Mouse (Mus musculus): ENCODE data around the gene Pak3. TPM values are rescaled to one million over a fixed set of nuclear protein-coding genes. Genes with fewer than 3 reads are reported as not detected.

Gene Pak3
- total RNA-seq, 2 experiments from 2014 or later = 23.2 to 30.2 TPM

GRCm38 (mm10) chrX:143664221-143665150, 146.1 kb downstream of the Pak3 start:
- DNase-seq (ENCODE audit: low spot score in 2 of 2) = peak in 1 of 2 experiments; percentile 27

DNA sequence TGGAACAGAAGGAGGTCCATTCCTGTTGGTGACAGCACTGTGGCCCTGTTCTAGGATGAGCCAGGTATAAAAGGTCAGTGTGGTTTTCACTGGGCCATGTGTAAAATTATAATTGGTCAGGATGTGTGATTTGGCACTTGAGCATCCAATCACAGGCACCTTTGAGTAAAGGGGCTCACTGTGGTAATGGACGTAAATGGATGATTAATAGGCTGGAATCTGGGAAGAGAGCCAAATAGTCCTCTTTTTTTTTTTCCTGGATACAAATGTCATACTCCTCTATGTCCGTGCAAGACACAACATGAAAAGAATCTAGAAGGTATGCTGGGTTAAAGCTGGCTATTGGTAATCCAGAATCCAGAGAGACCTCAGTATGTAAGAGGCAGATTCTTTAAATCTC, 147.4 kb downstream of the Pak3 start:
- no peak for DNase-seq (ENCODE audit: low spot score in 2 of 2)

GRCm38 (mm10) chrX:143666991-143667390, 148.6 kb downstream of the Pak3 start:
- no peak for DNase-seq (ENCODE audit: low spot score in 2 of 2)

DNA sequence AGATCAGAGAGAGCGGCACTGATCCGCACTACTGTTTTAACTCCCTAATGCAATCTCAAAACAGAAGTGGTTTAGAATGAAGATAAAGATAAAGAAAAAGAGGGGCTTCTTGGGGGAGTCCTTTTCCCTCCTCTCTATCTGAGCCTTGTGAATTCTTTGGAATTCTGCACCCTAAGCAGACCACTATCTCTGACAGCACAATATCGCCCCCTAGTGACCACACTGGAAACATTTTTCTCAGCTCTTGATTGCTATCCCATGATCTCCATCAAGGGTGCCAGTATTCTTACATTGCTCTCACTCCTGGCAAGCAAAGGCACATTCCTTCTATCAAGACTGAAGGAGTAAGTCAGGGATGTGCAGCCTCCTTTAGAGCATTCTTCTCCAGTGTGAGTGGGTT, 149.9 kb downstream of the Pak3 start:
- DNase-seq (ENCODE audit: low spot score in 2 of 2) = peak; percentile 30 to 42

DNA sequence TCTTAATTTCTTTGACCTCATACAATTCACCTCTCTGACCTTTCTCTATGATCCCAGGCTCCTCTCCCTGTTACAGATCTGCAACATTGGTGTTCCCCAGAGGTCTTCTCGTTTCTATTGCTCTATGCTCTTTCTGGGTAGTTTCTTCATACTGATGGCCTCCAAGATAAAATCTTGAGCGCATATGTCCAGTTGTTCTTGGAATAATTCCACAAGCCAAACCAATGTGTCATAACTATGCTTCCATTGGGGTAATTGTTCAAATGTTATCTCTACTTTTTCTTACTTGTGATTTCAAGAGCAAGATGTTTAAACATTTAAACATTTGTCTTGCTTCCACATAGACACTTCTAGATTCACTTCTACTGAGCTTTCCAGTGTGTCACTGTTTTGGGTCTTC, 160.2 kb downstream of the Pak3 start:
- no peak for DNase-seq (ENCODE audit: low spot score in 2 of 2)

DNA sequence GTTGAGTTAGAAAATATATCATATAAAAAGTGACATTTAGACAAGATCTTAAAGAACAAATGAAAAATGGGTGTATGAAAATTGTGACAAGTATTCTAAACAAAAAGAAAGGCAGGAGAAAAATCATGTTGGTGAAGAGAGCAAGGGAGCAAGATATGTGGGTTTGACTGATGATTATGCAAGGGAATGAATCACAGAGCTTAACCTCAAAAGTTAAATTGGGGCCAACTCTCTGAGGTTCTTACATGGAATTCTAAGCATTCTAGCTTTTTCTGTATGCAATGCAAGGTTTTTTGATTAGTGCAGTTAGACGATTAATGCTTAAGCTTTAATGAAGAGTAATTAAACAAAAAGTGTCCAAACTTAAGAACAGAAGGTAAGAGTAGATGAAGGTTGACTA, 203.9 kb downstream of the Pak3 start:
- no peak for DNase-seq (ENCODE audit: low spot score in 2 of 2)

DNA sequence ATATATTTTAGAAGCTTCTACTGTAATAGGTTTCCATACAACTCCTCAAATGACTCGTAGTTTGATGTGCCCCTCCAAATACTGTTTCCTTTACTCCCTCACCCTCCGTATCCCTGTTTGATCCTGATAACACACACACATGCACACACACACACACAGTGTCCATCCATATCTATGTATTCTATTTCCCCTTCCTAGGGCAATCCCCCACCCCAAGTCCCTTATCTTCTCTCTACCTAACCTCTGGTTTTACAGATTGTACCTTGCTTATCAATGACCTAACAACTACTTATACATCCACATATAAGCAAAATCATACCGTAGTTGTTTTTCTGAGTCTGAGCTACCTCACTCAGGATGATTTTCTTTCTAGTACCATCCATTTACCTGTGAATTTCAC, 207.0 kb downstream of the Pak3 start:
- no peak for DNase-seq (ENCODE audit: low spot score in 2 of 2)

- DNase-seq (ENCODE audit: low spot score in 2 of 2) = no peak
Observed at GRCm38 (mm10) chrX:143736035-143736434, 217.6 kb downstream of the Pak3 start.

- no peak for DNase-seq (ENCODE audit: low spot score in 2 of 2)
Observed at GRCm38 (mm10) chrX:143739171-143739570, 220.8 kb downstream of the Pak3 start.

DNA sequence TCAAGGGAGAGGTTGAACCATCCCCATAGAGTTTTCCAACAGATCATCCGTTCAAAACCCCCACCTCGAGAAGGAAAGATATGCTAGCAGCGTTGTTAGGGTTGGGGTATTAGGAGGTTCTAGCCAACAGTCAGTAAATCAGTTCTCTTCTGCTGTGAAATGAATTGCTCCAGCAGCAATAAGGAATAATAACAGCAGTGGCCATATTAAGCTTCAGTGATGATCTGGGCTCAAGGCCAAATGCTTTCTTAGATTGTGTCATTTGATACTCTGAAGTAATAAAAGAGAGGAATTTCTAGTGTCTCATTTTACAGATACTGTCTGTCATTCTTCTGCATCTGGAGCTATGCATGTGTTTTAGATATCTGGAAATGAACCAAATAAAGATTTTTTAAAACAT, 244.2 kb downstream of the Pak3 start:
- DNase-seq (ENCODE audit: low spot score in 2 of 2) = no peak

DNA sequence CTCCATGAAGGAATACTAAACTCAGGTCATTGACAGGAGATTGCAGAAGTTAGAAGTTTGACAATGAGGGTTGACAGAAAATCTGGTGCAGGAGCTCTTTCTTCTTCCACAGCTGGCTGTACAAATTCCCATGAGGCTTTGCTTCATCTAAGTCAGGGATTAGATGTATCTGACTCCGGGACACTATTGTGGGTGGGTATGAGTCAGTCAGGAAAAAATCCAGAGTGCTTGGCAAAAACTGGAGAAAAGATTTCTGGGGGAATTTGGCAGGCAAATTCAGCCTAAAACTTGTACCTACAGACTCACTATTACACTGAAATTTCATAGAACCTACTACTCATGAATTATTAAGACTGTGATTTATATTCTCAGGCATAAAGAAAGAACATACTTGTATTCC, 297.6 kb downstream of the Pak3 start:
- no peak for DNase-seq (ENCODE audit: low spot score in 2 of 2)

GRCm38 (mm10) chrX:143818961-143819360, 300.6 kb downstream of the Pak3 start:
- no peak for DNase-seq (ENCODE audit: low spot score in 2 of 2)

GRCm38 (mm10) chrX:143826521-143826920, 308.1 kb downstream of the Pak3 start:
- DNase-seq (ENCODE audit: low spot score in 2 of 2) = no peak

DNA sequence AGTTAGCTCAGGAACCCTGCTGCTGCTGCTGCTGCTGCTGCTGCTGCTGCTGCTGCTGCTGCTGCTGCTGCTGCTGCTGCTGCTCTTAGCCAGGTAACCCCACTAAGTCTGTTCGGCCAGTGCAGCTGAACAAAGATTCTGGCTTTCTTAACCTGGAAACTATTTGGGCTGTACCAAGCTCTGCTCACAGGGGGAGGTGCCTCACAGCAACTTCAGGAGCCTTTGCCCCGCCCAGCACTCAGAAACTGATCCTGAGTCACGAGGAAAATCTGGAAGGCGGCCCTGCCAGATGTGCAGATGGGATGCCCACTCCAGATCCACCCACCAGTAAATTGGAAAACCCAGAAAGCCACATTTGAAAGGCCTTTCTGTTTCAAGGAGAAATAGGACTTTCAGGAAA, 308.8 kb downstream of the Pak3 start, which contains the start of gene Capn6:
Gene Capn6, minus strand, starts transcription at position 203 of the 400 bp plus-strand sequence.
- no peak for DNase-seq (ENCODE audit: low spot score in 2 of 2)

DNA sequence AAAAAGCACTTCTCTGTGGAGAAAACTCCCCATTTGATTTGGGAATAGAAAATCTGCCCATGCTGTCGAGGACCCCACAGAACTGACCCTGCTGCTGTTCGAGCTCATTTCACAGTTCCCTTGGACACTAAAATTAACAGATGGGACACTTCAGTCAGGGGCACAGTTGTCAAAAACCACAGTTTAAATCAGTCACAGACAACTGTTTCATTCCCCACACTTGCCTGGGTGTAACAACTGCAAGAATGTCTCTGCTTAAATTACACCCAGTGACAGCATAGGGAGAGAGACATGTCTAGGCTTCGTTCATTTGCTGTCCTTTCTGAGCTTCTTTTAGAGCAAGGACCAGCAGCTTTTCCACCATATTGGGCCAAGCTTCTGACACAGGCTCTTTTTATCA, 328.2 kb downstream of the Pak3 start:
- DNase-seq (ENCODE audit: low spot score in 2 of 2) = no peak

Small RNA genes within 50 kb of the gene (microRNA-seq; reads per million reads assigned to microRNA genes)
- gene Gm47298 (ENCODE audit: borderline number of aligned reads in 2 of 2) = 0 reads per million in 2 experiments

Other genes starting within 250 kb of the Pak3 start
- 1 to 10 TPM; 2.5 to 6.6 TPM for gene Chrdl1, start 124.3 kb upstream of the Pak3 start, total RNA-seq (2021)

All from adrenal gland, adult 18-20 months (tissue).